Mouse (Mus musculus): Measurements from ENCODE around the gene Thap2. TPM values are rescaled to one million over a fixed set of nuclear protein-coding genes. Genes with fewer than 3 reads are reported as not detected.
A peak's percentile ranks its signal among the peaks of the same experiment; 100 is the strongest.

Gene Thap2
- polyA plus RNA-seq, 1 experiment: 7.8 TPM

DNA sequence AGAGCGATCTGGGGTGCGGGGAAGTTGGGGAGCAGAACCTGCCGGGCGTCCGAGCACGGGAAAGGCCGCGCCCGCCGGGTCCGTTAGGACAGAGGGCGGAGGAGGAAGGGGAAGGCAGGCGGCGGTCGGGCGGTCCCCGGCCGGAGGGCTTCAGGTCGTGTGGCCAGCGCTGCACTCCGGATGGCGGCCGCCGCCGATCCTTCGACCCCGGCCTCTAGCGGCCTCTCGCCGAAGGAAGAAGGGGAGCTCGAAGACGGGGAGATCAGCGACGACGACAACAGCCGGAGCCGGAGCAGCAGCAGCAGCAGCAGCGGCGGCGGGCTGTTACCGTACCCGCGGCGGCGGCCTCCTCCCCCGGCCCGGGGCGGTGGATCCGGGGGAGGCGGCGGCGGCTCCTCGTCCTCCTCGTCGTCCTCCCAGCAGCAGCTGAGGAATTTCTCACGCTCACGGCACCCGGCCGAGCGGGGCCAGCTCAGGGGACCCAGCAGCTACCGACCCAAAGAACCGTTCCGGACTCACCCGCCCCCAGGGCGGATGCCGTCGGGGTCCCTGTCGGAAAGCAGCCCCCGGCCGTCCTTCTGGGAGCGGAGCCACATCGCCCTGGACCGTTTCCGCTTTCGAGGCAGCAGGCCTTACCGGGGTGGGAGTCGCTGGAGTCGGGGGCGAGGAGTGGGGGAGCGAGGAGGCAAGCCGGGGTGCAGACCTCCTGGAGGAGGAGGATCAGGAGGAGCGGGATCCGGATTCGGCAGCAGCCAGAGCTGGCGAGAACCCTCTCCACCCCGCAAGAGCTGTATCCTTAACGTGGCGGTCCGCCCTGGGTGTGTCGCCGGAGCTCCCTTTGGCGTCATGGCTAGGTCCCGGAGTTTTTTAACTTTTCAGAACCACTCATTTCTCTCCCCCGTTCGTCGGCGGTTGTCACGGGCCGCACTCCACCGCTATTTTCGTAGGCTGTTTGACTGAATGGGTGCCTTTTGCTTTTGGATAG lies 1.1 kb upstream of the Thap2 start:
- Histone ChIP-seq H3K4me3 (ENCODE audit: insufficient read depth, low read length) (peak overlapping the region; percentile 88), H3K4me1 (ENCODE audit: control insufficient read depth, insufficient read depth, low read length) (peaks cover 18% of the 10 kb centered on the region), H3K27ac (ENCODE audit: insufficient read depth, low read depth, low read length) (peak overlapping the region; percentile 95)
- TF ChIP-seq CTCF (IDR thresholded peaks at IDR 0.05; ENCODE audit: low read depth, low read length) (no peak; the same call in 1 of the 2 replicates), POLR2A (IDR thresholded peaks at IDR 0.05; ENCODE audit: borderline replicate concordance, low read depth, low read length) (0 out of 2 replicates have a peak, but pooled peaks have one; percentile 57)

DNA sequence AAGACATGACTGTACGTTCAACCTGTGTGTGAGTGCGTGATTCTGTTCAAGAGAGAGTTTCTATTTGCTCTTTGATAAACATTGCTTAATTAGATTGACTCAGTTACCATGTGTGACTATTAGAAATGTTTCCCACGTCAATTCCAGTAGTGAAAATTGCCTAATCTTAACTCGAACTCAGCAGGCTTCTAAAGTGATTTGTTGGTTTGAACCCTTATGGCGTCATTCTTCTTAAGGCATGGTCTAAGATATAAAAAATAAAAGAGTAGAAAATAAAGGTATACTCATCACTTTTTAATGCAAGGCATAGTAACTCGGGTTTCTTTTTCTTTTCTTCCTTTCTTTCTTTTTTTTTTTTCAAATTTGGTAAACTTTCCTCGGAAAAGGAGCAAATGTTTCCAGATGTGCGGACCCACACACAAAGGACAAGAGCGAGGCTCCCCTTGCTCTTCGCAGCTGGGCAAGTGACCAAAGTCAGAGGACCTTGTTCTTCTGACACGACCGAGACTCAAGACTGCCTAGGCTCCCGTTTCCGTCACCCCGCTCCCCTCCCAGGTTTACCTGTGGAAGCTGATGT lies 511 bp downstream of the Thap2 start:
- Histone ChIP-seq H3K4me3 (ENCODE audit: insufficient read depth, low read length) (peak overlapping the region; percentile 89), H3K4me1 (ENCODE audit: control insufficient read depth, insufficient read depth, low read length) (peaks cover 18% of the 10 kb centered on the region), H3K27ac (ENCODE audit: insufficient read depth, low read depth, low read length) (peak overlapping the region; percentile 85)
- TF ChIP-seq CTCF (IDR thresholded peaks at IDR 0.05; ENCODE audit: low read depth, low read length): no peak
- no peak for TF ChIP-seq POLR2A (IDR thresholded peaks at IDR 0.05; ENCODE audit: borderline replicate concordance, low read depth, low read length)

DNA sequence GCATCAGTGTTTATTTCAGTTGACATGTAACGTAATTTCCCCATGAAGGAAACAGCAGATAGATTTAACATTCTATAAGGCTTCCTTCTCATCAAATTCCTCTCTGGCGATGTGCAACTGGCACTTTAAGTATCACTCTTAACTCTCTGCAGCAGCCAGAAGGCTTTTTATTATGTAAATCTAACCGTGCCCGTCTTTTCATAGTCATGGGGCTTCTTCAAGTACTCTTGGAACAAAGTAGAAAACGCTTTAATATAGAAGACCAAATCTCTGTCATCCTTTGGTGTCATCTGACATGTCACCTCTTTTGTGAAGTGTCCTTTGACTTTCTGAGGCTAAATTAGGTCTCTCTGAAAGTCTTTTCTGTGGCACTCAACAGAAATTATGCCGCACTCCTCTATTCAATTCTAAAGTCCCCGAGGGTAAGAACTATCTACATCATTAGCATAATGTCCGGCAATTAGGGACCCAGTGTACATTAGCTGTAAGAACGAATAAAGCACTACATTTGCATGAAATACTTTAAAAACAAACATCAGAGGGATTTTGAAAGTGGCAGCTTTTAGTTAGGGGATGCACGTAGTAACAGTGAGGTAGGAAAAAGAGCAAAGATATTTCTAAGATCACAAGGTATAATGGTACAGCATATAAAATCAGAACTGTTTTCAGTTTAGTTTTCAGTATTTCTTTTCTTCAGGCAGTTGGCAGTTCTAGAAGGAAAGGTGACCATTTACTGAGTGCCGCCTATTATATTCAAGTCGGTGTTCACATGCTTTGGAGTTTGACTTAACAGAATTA lies 1.2 kb downstream of the Thap2 start:
- Histone ChIP-seq H3K4me3 (ENCODE audit: insufficient read depth, low read length) (peak overlapping the region; percentile 89), H3K4me1 (ENCODE audit: control insufficient read depth, insufficient read depth, low read length) (peaks cover 13% of the 10 kb centered on the region), H3K27ac (ENCODE audit: insufficient read depth, low read depth, low read length) (no peak overlapping the region)
- no peak for TF ChIP-seq POLR2A (IDR thresholded peaks at IDR 0.05; ENCODE audit: borderline replicate concordance, low read depth, low read length)
- no peak for TF ChIP-seq CTCF (IDR thresholded peaks at IDR 0.05; ENCODE audit: low read depth, low read length)

DNA sequence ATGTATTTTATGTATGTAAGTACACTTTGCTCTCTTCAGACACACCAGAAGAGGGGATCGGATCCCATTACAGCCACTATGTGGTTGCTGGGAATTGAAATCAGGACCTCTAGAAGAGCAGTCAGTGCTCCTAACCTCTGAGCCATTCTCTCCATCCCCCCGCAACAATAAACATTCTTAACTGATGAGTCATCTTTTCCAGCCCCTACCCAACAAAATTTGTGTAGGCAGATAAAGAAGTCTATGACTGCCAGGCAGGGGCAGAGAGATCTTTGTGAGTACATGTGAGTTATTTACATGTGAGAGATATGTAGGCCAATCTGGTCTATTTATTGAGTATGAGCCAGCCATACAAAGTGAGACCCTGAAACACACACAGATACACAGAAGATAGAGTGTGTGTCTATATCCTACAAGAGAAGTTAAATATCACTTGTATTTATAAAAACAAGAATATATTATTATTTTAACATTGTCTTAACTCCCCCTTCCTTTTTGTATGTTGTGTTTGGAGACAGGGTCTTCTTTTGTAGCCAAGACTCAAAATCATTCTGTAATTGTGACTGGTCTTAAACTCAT lies 2.6 kb downstream of the Thap2 start:
- Histone ChIP-seq H3K4me1 (ENCODE audit: control insufficient read depth, insufficient read depth, low read length) (peaks cover 12% of the 10 kb centered on the region), H3K27ac (ENCODE audit: insufficient read depth, low read depth, low read length) (no peak overlapping the region), H3K4me3 (ENCODE audit: insufficient read depth, low read length) (no peak overlapping the region)
- TF ChIP-seq POLR2A (IDR thresholded peaks at IDR 0.05; ENCODE audit: borderline replicate concordance, low read depth, low read length) (no peak), CTCF (IDR thresholded peaks at IDR 0.05; ENCODE audit: low read depth, low read length) (no peak)

DNA sequence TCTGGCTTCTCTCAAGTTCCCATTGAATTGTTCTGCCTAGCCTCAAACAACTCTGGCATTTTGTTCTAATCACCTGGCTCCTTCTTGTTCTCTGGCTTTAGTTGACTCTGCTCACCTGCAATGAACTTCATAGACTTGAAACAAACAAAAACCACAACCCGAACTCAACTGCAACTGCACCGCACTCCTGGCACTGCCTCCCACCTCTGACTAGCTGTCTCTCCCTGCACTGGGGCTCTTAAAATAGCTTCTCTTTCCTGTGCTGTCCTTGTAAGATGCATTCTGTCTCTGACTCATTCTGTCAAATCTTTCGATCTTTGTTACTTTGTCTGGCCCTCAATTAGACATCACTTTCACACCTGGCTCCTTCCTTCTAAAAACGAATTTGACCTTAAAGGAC lies 21.1 kb downstream of the Thap2 start:
- no peak for TF ChIP-seq POLR2A (IDR thresholded peaks at IDR 0.05; ENCODE audit: borderline replicate concordance, low read depth, low read length)
- no peak for TF ChIP-seq CTCF (IDR thresholded peaks at IDR 0.05; ENCODE audit: low read depth, low read length)
- peak overlapping the region; percentile 88 for H3K27ac ChIP-seq (ENCODE audit: insufficient read depth, low read depth, low read length)
- peaks cover 22% of the 10 kb centered on the region for H3K4me1 ChIP-seq (ENCODE audit: control insufficient read depth, insufficient read depth, low read length)
- peak overlapping the region; percentile 59; the same call in 1 of the 2 replicates for H3K4me3 ChIP-seq (ENCODE audit: insufficient read depth, low read length)

DNA sequence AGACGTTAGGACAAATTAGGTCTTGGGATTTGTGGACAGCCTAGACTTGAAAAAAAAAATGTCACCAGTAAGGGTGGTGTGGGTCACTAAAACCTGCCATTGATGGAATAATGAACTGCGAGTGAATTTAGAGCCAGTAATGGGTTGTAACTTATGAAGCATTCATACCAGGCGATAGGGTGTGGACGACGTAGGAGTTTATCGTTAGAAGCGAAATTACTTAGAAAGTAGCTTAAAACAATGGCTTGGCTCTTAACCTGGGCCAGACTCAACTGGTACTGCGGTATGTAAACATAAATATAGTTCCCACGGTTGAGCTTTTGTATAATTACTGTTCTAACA lies 21.6 kb downstream of the Thap2 start:
- Histone ChIP-seq H3K27ac (ENCODE audit: insufficient read depth, low read depth, low read length) (peak overlapping the region; percentile 88), H3K4me3 (ENCODE audit: insufficient read depth, low read length) (peak overlapping the region; percentile 59), H3K4me1 (ENCODE audit: control insufficient read depth, insufficient read depth, low read length) (peaks cover 22% of the 10 kb centered on the region)
- TF ChIP-seq POLR2A (IDR thresholded peaks at IDR 0.05; ENCODE audit: borderline replicate concordance, low read depth, low read length) (no peak), CTCF (IDR thresholded peaks at IDR 0.05; ENCODE audit: low read depth, low read length) (no peak)

DNA sequence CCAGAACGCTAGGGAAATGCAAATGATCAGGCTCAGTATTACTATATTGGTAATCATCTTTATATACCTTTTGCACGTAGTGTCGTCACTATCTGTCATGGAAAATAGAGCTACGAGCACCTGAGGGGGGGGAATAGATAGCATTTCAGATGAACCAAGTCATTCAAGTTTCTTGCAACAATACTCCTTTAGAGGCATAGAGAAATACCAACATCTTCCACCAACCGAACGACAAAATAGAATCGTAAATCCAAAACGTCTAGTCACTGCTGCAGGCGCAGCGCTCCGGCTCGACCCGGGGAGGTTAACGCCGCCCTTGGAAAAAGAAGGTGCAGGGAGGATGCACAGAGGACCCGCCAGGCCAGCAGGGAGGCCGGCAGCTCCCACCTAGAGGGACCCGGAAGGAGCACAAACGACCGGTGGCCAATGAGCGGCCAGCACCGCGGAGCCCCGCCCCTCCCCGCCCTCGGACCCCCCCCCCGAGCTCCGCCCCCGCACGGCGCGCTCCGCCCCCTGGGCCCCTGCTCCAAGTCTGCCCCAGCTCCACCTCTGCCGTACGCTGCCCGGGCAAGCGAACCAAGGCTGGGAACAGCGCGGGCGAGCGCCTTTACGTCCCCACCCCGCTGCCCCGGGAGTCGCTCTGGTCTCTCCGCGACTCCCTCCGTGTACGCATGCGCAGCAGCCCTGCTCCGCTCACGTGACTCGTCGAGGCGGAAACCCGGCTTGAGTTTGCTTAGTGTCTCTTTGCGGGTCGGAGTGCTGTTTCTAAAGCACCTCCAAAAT lies 22.2 kb downstream of the Thap2 start, which contains the start of gene Tmem19:
Tmem19 (minus strand) TSS at position 662 of the 783 bp plus-strand sequence.
- no peak for TF ChIP-seq CTCF (IDR thresholded peaks at IDR 0.05; ENCODE audit: low read depth, low read length)
- peak; percentile 61; the same call in 1 of the 2 replicates for TF ChIP-seq POLR2A (IDR thresholded peaks at IDR 0.05; ENCODE audit: borderline replicate concordance, low read depth, low read length)
- Histone ChIP-seq H3K4me3 (ENCODE audit: insufficient read depth, low read length) (peak within 1 kb of the TSS; percentile 97), H3K4me1 (ENCODE audit: control insufficient read depth, insufficient read depth, low read length) (peaks cover 22% of the 10 kb centered on the region), H3K27ac (ENCODE audit: insufficient read depth, low read depth, low read length) (peak within 1 kb of the TSS; percentile 88)

DNA sequence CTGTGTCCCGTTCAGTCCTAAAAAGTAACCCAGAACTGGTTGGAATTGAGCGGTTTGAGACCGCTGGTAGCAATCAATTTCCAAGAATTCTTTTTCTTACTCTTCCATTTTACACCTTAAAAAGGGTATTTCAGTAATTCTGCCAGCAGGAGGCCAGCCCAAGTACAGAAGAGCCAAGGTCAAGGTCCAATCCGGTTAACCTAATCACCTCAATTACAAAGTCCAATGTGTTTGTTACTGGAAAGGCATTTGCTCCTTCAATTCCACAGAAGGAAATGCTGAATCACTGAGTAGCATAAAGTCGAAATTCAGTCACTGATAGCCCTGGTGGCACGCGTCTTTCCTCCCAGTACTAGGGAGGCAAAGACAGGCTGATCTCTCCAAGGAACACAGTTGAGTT lies 25.2 kb downstream of the Thap2 start:
- H3K27ac ChIP-seq (ENCODE audit: insufficient read depth, low read depth, low read length): no peak overlapping the region
- H3K4me3 ChIP-seq (ENCODE audit: insufficient read depth, low read length): no peak overlapping the region
- TF ChIP-seq CTCF (IDR thresholded peaks at IDR 0.05; ENCODE audit: low read depth, low read length): no peak
- TF ChIP-seq POLR2A (IDR thresholded peaks at IDR 0.05; ENCODE audit: borderline replicate concordance, low read depth, low read length): no peak
- H3K4me1 ChIP-seq (ENCODE audit: control insufficient read depth, insufficient read depth, low read length): peaks cover 19% of the 10 kb centered on the region

All from bone marrow macrophage, adult 2 months (primary cell).